Mouse (Mus musculus) liver, embryonic 14.5 days (tissue): Measurements from ENCODE around the gene Gm13695. TPM values are rescaled to one million over a fixed set of nuclear protein-coding genes. Genes with fewer than 3 reads are reported as not detected.
"Not testable (repeated sequence)": the region's sequence is repeated elsewhere in the genome, so short reads cannot be mapped to it uniquely, and the experiment has no call there.

ENCODE experiments used
- ATAC-seq: fragments of 200-750 bp; cut with Nextera tagmentation; 2 replicates; pipeline ENCODE4 v1.8.0; 2017; ENCODE audit warnings: moderate number of reproducible peaks, mild to moderate bottlenecking, moderate library complexity; ENCODE audit not compliant: insufficient read depth
- DNase-seq, 3 experiments: peaks; one replicate each; pipeline ENCODE4 v3.0.0-alpha.2; 2012 to 2013; ENCODE audit warnings: low read depth in 3 of 3, low spot score in 3 of 3
- H3K27ac ChIP-seq: fragments of 300-500 bp; sonication (generic); 2 replicates; pipeline ENCODE4 v1.5.1; 2014; ENCODE audit warnings: moderate library complexity, mild to moderate bottlenecking, control low read depth, inconsistent platforms
- H3K27me3 ChIP-seq: fragments of 300-500 bp; sonication (generic); 2 replicates; pipeline ENCODE4 v1.6.1; 2014; ENCODE audit warnings: mild to moderate bottlenecking, low read length, moderate library complexity; ENCODE audit not compliant: control insufficient read depth, insufficient read depth
- H3K36me3 ChIP-seq: fragments of 300-500 bp; sonication (generic); replicated peaks from 2 replicates; pipeline ENCODE4 v1.6.1; 2014; ENCODE audit warnings: low read depth; ENCODE audit not compliant: control insufficient read depth, insufficient read depth
- H3K4me1 ChIP-seq, 2 experiments: fragments of 200-500 bp in 1 of 2; fragments of 300-500 bp in 1 of 2; sonication (generic) in 1 of 2; replicated peaks; 2 replicates each; pipeline ENCODE4 v1.6.1; 2012 to 2014; ENCODE audit warnings: antibody characterized with exemption in 1 of 2, inconsistent platforms in 1 of 2, low read length in 1 of 2; ENCODE audit not compliant: control insufficient read depth in 2 of 2, insufficient read depth in 2 of 2
- H3K4me2 ChIP-seq: fragments of 300-500 bp; sonication (generic); 2 replicates; pipeline ENCODE4 v1.6.1; 2014; ENCODE audit warnings: low read depth, mild to moderate bottlenecking, control low read depth, moderate library complexity
- H3K4me3 ChIP-seq, 2 experiments: fragments of 200-500 bp in 1 of 2; fragments of 300-500 bp in 1 of 2; sonication (generic) in 1 of 2; 2 replicates each; pipeline ENCODE4 v1.5.1; 2012 to 2014; ENCODE audit warnings: low read depth in 2 of 2, low read length in 2 of 2, mild to moderate bottlenecking in 2 of 2, control low read depth in 1 of 2, inconsistent platforms in 1 of 2, moderate library complexity in 1 of 2; ENCODE audit not compliant: insufficient read depth in 1 of 2
- H3K9ac ChIP-seq: fragments of 300-500 bp; sonication (generic); replicated peaks from 2 replicates; pipeline ENCODE4 v1.6.1; 2014; ENCODE audit warnings: mild to moderate bottlenecking, control low read depth, moderate library complexity
- H3K9me3 ChIP-seq: fragments of 300-500 bp; sonication (generic); 2 replicates; pipeline ENCODE4 v1.6.1; 2016; ENCODE audit warnings: low read length, mixed read lengths; ENCODE audit not compliant: control insufficient read depth
- CTCF ChIP-seq: IDR thresholded peaks from 2 replicates; pipeline ENCODE4 v1.5.1; 2016; ENCODE audit warnings: antibody characterized with exemption, low read depth, control low read depth
- EP300 ChIP-seq: IDR thresholded peaks from 2 replicates; pipeline ENCODE4 v1.6.1; 2016; ENCODE audit warnings: antibody characterized with exemption, low read depth
- WGBS: fragments of 180-500 bp; shearing (Covaris S2); extraction: QIAGEN DNeasy Blood & Tissue Kit; methylation state at CpG from one replicate; pipeline ENCODE4 v1.1.7; 2014; ENCODE audit not compliant: insufficient replicate concordance; 5-methylcytosine and 5-hydroxymethylcytosine counted together
- polyA plus RNA-seq, 2 experiments: library from polyadenylated mRNA; depleted of rRNA in 1 of 2; stranded (reverse) in 1 of 2; unstranded in 1 of 2; fragments of >200 nt; fragmentation: Nextera tagmentation in 1 of 2; extraction: Ambion mirVana in 1 of 2; gene quantifications; 2 replicates each; pipeline versions ENCODE4 v1.2.1 to v1.2.3; 2012 to 2014

Gene Gm13695
- polyA plus RNA-seq (2012; rRNA removed) (not detected in 2 replicates), polyA plus RNA-seq (2014; fragmentation: Nextera tagmentation; extraction: Ambion mirVana) (not detected in 2 replicates)

- not testable (repeated sequence) for ATAC-seq, H3K36me3 ChIP-seq, H3K4me1 ChIP-seq, H3K27me3 ChIP-seq, H3K9me3 ChIP-seq, H3K27ac ChIP-seq, DNase-seq, H3K9ac ChIP-seq, H3K4me2 ChIP-seq, H3K4me3 ChIP-seq
- WGBS, result no CpG with 5 or more reads among the region's 6 CpGs
Measured at GRCm38 (mm10) chr2:83967013-83967412, at the start of gene Gm13695. Gm13695 (plus strand) TSS chr2:83967313.

GRCm38 (mm10) chr2:83929478-83930088, 37.5 kb upstream of the Gm13695 start:
- Histone ChIP-seq H3K27ac (no peak overlapping the region), H3K9me3 (no peaks in the 10 kb centered on the region), H3K4me2 (no peak overlapping the region), H3K4me3 (no peak overlapping the region), H3K9ac (no peak overlapping the region), H3K27me3 (no peaks in the 10 kb centered on the region), H3K36me3 (no peaks in the 10 kb centered on the region), H3K4me1 (no peaks in the 10 kb centered on the region)
- TF ChIP-seq CTCF (no peak), EP300 (no peak)
- ATAC-seq, result no peak
- 14% methylated on average over 2 of the region's 2 CpGs for WGBS
- no peak for DNase-seq

- no peak within 1 kb of the TSS for H3K4me3 ChIP-seq
- no peak for ATAC-seq
- no peak for TF ChIP-seq CTCF
- TF ChIP-seq EP300, result no peak
Measured at GRCm38 (mm10) chr2:83940931-83941361, 26.2 kb upstream of the Gm13695 start, which contains the start of gene Zswim2. Zswim2 (minus strand) TSS chr2:83941228.

GRCm38 (mm10) chr2:83941378-83941777, 25.7 kb upstream of the Gm13695 start:
- 15% methylated on average over 3 of the region's 3 CpGs for WGBS
- ATAC-seq, result no peak

More at GRCm38 (mm10) chr2:83940931-83941361, 26.2 kb upstream of the Gm13695 start, which contains the start of gene Zswim2:
- no peak within 1 kb of the TSS; the same call in 1 of the 2 replicates for H3K4me2 ChIP-seq
- H3K27ac ChIP-seq, result no peak within 1 kb of the TSS
- no peaks in the 10 kb centered on the region for H3K27me3 ChIP-seq
- no peak within 1 kb of the TSS for H3K9ac ChIP-seq
- no peak for DNase-seq
- 2% methylated on average over 20 of the region's 20 CpGs for WGBS
- no peaks in the 10 kb centered on the region for H3K36me3 ChIP-seq
- H3K4me1 ChIP-seq, result no peaks in the 10 kb centered on the region; a peak in 1 of 4 replicates
- H3K9me3 ChIP-seq, result no peaks in the 10 kb centered on the region

GRCm38 (mm10) chr2:83941792-83942191, 25.3 kb upstream of the Gm13695 start:
- Histone ChIP-seq H3K27me3 (no peaks in the 10 kb centered on the region), H3K4me3 (no peak overlapping the region), H3K36me3 (no peaks in the 10 kb centered on the region), H3K4me2 (no peak overlapping the region), H3K27ac (no peak overlapping the region), H3K9me3 (no peaks in the 10 kb centered on the region), H3K9ac (no peak overlapping the region), H3K4me1 (no peaks in the 10 kb centered on the region; a peak in 1 of 4 replicates)
- no peak for DNase-seq
- ATAC-seq, result no peak
- WGBS, result 6% methylated on average over 4 of the region's 4 CpGs
- TF ChIP-seq CTCF, result no peak
- no peak for TF ChIP-seq EP300

More at GRCm38 (mm10) chr2:83941378-83941777, 25.7 kb upstream of the Gm13695 start:
- Histone ChIP-seq H3K4me2 (no peak overlapping the region), H3K4me1 (no peaks in the 10 kb centered on the region; a peak in 1 of 4 replicates), H3K27me3 (no peaks in the 10 kb centered on the region), H3K27ac (no peak overlapping the region), H3K4me3 (no peak overlapping the region), H3K36me3 (no peaks in the 10 kb centered on the region), H3K9me3 (no peaks in the 10 kb centered on the region), H3K9ac (no peak overlapping the region)
- TF ChIP-seq EP300, result no peak
- TF ChIP-seq CTCF, result no peak
- no peak for DNase-seq

GRCm38 (mm10) chr2:83955393-83955792, 11.7 kb upstream of the Gm13695 start, which contains the start of gene Gm13698:
Gm13698 (plus strand) TSS chr2:83955693.
- no CpG with 5 or more reads among the region's 6 CpGs for WGBS
- H3K4me1 ChIP-seq, H3K27ac ChIP-seq, H3K4me3 ChIP-seq, H3K9me3 ChIP-seq, ATAC-seq, H3K9ac ChIP-seq, H3K27me3 ChIP-seq, DNase-seq, H3K4me2 ChIP-seq, H3K36me3 ChIP-seq: not testable (repeated sequence)

GRCm38 (mm10) chr2:83961203-83961602, 5.9 kb upstream of the Gm13695 start, which contains the start of gene Gm13693:
Gm13693 (plus strand) TSS chr2:83961503.
- H3K4me1 ChIP-seq, H3K27me3 ChIP-seq, H3K9me3 ChIP-seq, H3K4me2 ChIP-seq, H3K27ac ChIP-seq, ATAC-seq, H3K4me3 ChIP-seq, H3K9ac ChIP-seq, H3K36me3 ChIP-seq, DNase-seq: not testable (repeated sequence)
- WGBS, result no CpG with 5 or more reads among the region's 6 CpGs
